Mouse (Mus musculus) MEL (cell line): Measurements from ENCODE around the gene Tnn. TPM values are rescaled to one million over a fixed set of nuclear protein-coding genes. Genes with fewer than 3 reads are reported as not detected.

ENCODE experiments used
- DNase-seq: peaks from one replicate; pipeline ENCODE4 v3.0.0; 2011; ENCODE audit warnings: low read depth, low spot score
- H3K27ac ChIP-seq: 2 replicates; pipeline ENCODE4 v1.5.1; 2012; ENCODE audit warnings: low read depth, mild to moderate bottlenecking, control low read depth, low read length, moderate library complexity; ENCODE audit not compliant: control insufficient read depth
- H3K27me3 ChIP-seq, 2 experiments: fragments of 150-350 bp in 1 of 2; sonication (generic) in 1 of 2; 2 replicates each; pipeline ENCODE4 v1.6.1; 2012; ENCODE audit warnings: low read length in 2 of 2, mild to moderate bottlenecking in 2 of 2, improper control_type of control experiment in 1 of 2, moderate library complexity in 1 of 2; ENCODE audit not compliant: insufficient read depth in 2 of 2, control insufficient read depth in 1 of 2
- H3K36me3 ChIP-seq, 2 experiments: 2 replicates each; pipeline ENCODE4 v1.6.1; 2012 to 2014; ENCODE audit warnings: low read length in 2 of 2, improper control_type of control experiment in 1 of 2, inconsistent platforms in 1 of 2, mild to moderate bottlenecking in 1 of 2; ENCODE audit not compliant: insufficient read depth in 2 of 2, control insufficient read depth in 1 of 2
- H3K4me1 ChIP-seq, 2 experiments: fragments of 150-350 bp in 1 of 2; sonication (generic) in 1 of 2; 2 replicates each; pipeline ENCODE4 v1.6.1; 2012; ENCODE audit warnings: low read length in 2 of 2, improper control_type of control experiment in 1 of 2, mild to moderate bottlenecking in 1 of 2; ENCODE audit not compliant: insufficient read depth in 2 of 2, control insufficient read depth in 1 of 2
- H3K4me3 ChIP-seq, 2 experiments: fragments of 150-350 bp in 1 of 2; sonication (generic) in 1 of 2; 2 replicates each; pipeline ENCODE4 v1.5.1; 2012; ENCODE audit warnings: low read depth in 2 of 2, low read length in 2 of 2, mild to moderate bottlenecking in 2 of 2, moderate library complexity in 2 of 2, control low read depth in 1 of 2, improper control_type of control experiment in 1 of 2; ENCODE audit not compliant: control insufficient read depth in 1 of 2, insufficient read depth in 1 of 2
- H3K79me2 ChIP-seq: 2 replicates; pipeline ENCODE4 v1.6.1; 2012; ENCODE audit warnings: mild to moderate bottlenecking, low read length, moderate library complexity; ENCODE audit not compliant: control insufficient read depth, poor library complexity, insufficient read depth
- H3K9ac ChIP-seq: 2 replicates; pipeline ENCODE4 v1.6.1; 2012; ENCODE audit warnings: low read depth, mild to moderate bottlenecking, control low read depth, low read length, moderate library complexity; ENCODE audit not compliant: control insufficient read depth, poor library complexity, severe bottlenecking
- H3K9me3 ChIP-seq: fragments of 150-350 bp; sonication (generic); replicated peaks from 2 replicates; pipeline ENCODE4 v1.6.1; 2012; ENCODE audit warnings: mild to moderate bottlenecking, low read length, improper control_type of control experiment, moderate library complexity; ENCODE audit not compliant: insufficient read depth
- CHD1 ChIP-seq: IDR thresholded peaks from 2 replicates; pipeline ENCODE4 v1.6.1; 2012; ENCODE audit warnings: low read depth, mild to moderate bottlenecking, inconsistent platforms, low read length, improper control_type of control experiment
- CHD2 ChIP-seq: IDR thresholded peaks from 2 replicates; pipeline ENCODE4 v1.6.1; 2011; ENCODE audit warnings: low read length, improper control_type of control experiment
- CTCF ChIP-seq, 3 experiments: IDR thresholded peaks in 2 of 3; conservative IDR thresholded peaks in 1 of 3; 2 replicates each; pipeline ENCODE4 v1.5.1; 2011 to 2012; ENCODE audit warnings: low read length in 3 of 3, low read depth in 2 of 3, mild to moderate bottlenecking in 2 of 3, improper control_type of control experiment in 1 of 3, inconsistent platforms in 1 of 3, mixed read lengths in 1 of 3, moderate library complexity in 1 of 3; ENCODE audit not compliant: control insufficient read depth in 1 of 3, insufficient read depth in 1 of 3, poor library complexity in 1 of 3, severe bottlenecking in 1 of 3
- ELF1 ChIP-seq: IDR thresholded peaks from 2 replicates; pipeline ENCODE4 v1.6.1; 2014; ENCODE audit warnings: low read depth, mild to moderate bottlenecking, inconsistent platforms, low read length, improper control_type of control experiment, moderate library complexity
- EP300 ChIP-seq, 2 experiments: IDR thresholded peaks; 2 replicates each; pipeline ENCODE4 v1.6.1; 2011; ENCODE audit warnings: improper control_type of control experiment in 2 of 2, low read length in 2 of 2, low read depth in 1 of 2, mild to moderate bottlenecking in 1 of 2
- ETS1 ChIP-seq: IDR thresholded peaks from 2 replicates; pipeline ENCODE4 v1.6.1; 2012; ENCODE audit warnings: low read depth, mild to moderate bottlenecking, inconsistent platforms, low read length, improper control_type of control experiment, moderate library complexity
- JUND ChIP-seq: IDR thresholded peaks from 2 replicates; pipeline ENCODE4 v1.6.1; 2011; ENCODE audit warnings: low read depth, mild to moderate bottlenecking, improper control_type of control experiment, low read length
- MAFK ChIP-seq: IDR thresholded peaks from 2 replicates; pipeline ENCODE4 v1.6.1; 2011; ENCODE audit warnings: low read depth, mild to moderate bottlenecking, low read length, improper control_type of control experiment, borderline replicate concordance
- MAX ChIP-seq: IDR thresholded peaks from 2 replicates; pipeline ENCODE4 v1.6.1; 2011; ENCODE audit warnings: low read length, improper control_type of control experiment
- MAZ ChIP-seq: IDR thresholded peaks from 2 replicates; pipeline ENCODE4 v1.6.1; 2012; ENCODE audit warnings: low read depth, mild to moderate bottlenecking, inconsistent platforms, low read length, improper control_type of control experiment
- MYB ChIP-seq: IDR thresholded peaks from 2 replicates; pipeline ENCODE4 v1.6.1; 2011; ENCODE audit warnings: mild to moderate bottlenecking, low read depth, low read length, improper control_type of control experiment
- NRF1 ChIP-seq: IDR thresholded peaks from 2 replicates; pipeline ENCODE4 v1.6.1; 2014; ENCODE audit warnings: low read depth, mild to moderate bottlenecking, inconsistent platforms, low read length, improper control_type of control experiment, moderate library complexity; ENCODE audit not compliant: poor library complexity, insufficient read depth, severe bottlenecking
- RAD21 ChIP-seq: IDR thresholded peaks from 2 replicates; pipeline ENCODE4 v1.6.1; 2011; ENCODE audit warnings: mild to moderate bottlenecking, low read depth, low read length, improper control_type of control experiment
- RCOR1 ChIP-seq: IDR thresholded peaks from 2 replicates; pipeline ENCODE4 v1.6.1; 2012; ENCODE audit warnings: low read depth, mild to moderate bottlenecking, inconsistent platforms, low read length, improper control_type of control experiment
- SIN3A ChIP-seq: IDR thresholded peaks from 2 replicates; pipeline ENCODE4 v1.6.1; 2012; ENCODE audit warnings: low read length, improper control_type of control experiment, inconsistent platforms
- TBP ChIP-seq: IDR thresholded peaks from 2 replicates; pipeline ENCODE4 v1.8.0; 2011; ENCODE audit warnings: low read depth, low read length, improper control_type of control experiment
- TCF12 ChIP-seq: IDR thresholded peaks from 2 replicates; pipeline ENCODE4 v1.6.1; 2014; ENCODE audit warnings: low read depth, mild to moderate bottlenecking, inconsistent platforms, low read length, improper control_type of control experiment, moderate library complexity
- ZNF384 ChIP-seq: IDR thresholded peaks from 2 replicates; pipeline ENCODE4 v1.6.1; 2012; ENCODE audit warnings: low read depth, mild to moderate bottlenecking, inconsistent platforms, low read length, improper control_type of control experiment
- polyA plus RNA-seq, 2 experiments: library from polyadenylated mRNA; stranded (reverse) in 1 of 2; unstranded in 1 of 2; fragments of >175 nt in 1 of 2; fragments of >200 nt in 1 of 2; gene quantifications; 2 replicates each; pipeline versions ENCODE4 v1.2.1 to v1.2.4; 2012; ENCODE audit warnings: low replicate concordance in 2 of 2, low read depth in 1 of 2; ENCODE audit not compliant: insufficient read length in 2 of 2, insufficient read depth in 1 of 2, missing spikeins in 1 of 2
- total RNA-seq: library from RNA; depleted of rRNA; stranded (reverse); fragments of 300-350 nt; gene quantifications from 2 replicates; pipeline ENCODE4 v1.2.3, GENCODE M21; 2012

The Tnn gene
- total and polyA plus RNA-seq, 3 experiments: not detected

DNA sequence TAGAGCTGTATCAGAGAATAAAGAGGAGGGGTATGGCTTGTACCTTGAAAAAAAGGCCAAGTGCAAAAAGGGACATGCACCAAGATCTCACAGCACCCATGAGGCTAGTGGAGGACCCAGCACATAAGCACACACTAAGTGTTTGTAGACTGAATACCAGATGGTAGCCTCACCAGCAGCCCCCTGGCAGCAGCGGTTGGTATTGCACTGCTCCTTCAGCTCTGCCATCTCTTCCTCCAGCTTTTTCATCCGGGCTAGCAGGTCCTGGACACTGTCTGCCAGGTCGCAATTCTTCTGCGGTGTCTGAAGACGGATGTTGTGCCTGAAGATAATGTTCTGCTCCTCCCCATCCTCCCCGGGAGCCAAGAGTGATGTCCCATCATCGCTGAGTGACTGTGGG is 6.1 kb downstream of the Tnn start:
- H3K27me3 ChIP-seq: no peaks in the 10 kb centered on the region; a peak in 2 of 4 replicates
- H3K27ac ChIP-seq: no peak overlapping the region
- H3K9ac ChIP-seq: no peak overlapping the region
- no peak for DNase-seq
- H3K9me3 ChIP-seq: no peaks in the 10 kb centered on the region
- H3K79me2 ChIP-seq: no peaks in the 10 kb centered on the region
- H3K4me3 ChIP-seq: no peak overlapping the region
- no peak for TF ChIP-seq CHD1
- no peak for TF ChIP-seq RAD21
- no peak for TF ChIP-seq SIN3A
- TF ChIP-seq NRF1: no peak
- TF ChIP-seq CTCF (IDR thresholded peaks at IDR 0.05 in 2 of 3, conservative IDR thresholded peaks at IDR 0.05 in 1 of 3; ENCODE audit: control insufficient read depth in 1 of 3, insufficient read depth in 1 of 3, low read depth in 2 of 3, low read length in 3 of 3, poor library complexity in 1 of 3, severe bottlenecking in 1 of 3): no peak
- no peak for TF ChIP-seq MAFK
- no peak for TF ChIP-seq EP300 (IDR thresholded peaks at IDR 0.05; ENCODE audit: low read depth in 1 of 2, low read length in 2 of 2)
- TF ChIP-seq JUND: no peak
- no peak for TF ChIP-seq CHD2
- no peaks in the 10 kb centered on the region for H3K36me3 ChIP-seq
- no peaks in the 10 kb centered on the region for H3K4me1 ChIP-seq

DNA sequence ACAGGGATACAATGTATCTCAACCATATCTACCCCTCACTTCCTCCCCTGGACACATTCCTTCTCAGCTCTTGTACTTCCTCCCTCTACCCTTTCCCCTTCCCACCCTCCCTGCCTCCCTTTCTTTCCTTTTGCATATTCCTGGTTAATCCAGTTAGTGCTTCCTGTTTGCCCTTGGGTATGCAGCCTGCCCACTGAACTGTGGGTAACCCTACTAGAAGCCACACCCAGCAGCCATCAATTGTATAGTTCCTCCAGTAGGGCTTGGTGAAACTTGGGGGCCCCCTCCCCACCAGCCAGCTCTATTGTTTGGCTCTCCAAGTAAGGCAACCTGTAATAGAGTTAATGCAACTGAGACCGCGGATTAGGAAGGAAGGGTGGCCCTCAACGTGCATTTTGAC is 7.8 kb downstream of the Tnn start:
- Histone ChIP-seq H3K79me2 (no peaks in the 10 kb centered on the region), H3K27ac (no peak overlapping the region), H3K4me3 (no peak overlapping the region), H3K9ac (no peak overlapping the region), H3K36me3 (no peaks in the 10 kb centered on the region), H3K27me3 (no peaks in the 10 kb centered on the region; a peak in 2 of 4 replicates), H3K4me1 (no peaks in the 10 kb centered on the region), H3K9me3 (no peaks in the 10 kb centered on the region)
- DNase-seq: no peak
- TF ChIP-seq MYB: no peak
- no peak for TF ChIP-seq MAZ
- no peak for TF ChIP-seq MAX
- TF ChIP-seq ZNF384: no peak
- no peak for TF ChIP-seq TCF12
- no peak for TF ChIP-seq RCOR1
- TF ChIP-seq TBP: no peak
- TF ChIP-seq ELF1: no peak
- TF ChIP-seq CHD1: no peak
- no peak for TF ChIP-seq ETS1
